Mouse (Mus musculus) stomach, postnatal 0 days (tissue): ENCODE data around the gene Fam81a.

Experiments used
- CTCF ChIP-seq: IDR thresholded peaks from 2 replicates; pipeline ENCODE4 v1.5.1; 2016; ENCODE audit warnings: antibody characterized with exemption, low read depth, mild to moderate bottlenecking, moderate library complexity
- EP300 ChIP-seq: optimal IDR thresholded peaks from 2 replicates; pipeline ENCODE3; 2016; ENCODE audit warnings: antibody characterized with exemption

DNA sequence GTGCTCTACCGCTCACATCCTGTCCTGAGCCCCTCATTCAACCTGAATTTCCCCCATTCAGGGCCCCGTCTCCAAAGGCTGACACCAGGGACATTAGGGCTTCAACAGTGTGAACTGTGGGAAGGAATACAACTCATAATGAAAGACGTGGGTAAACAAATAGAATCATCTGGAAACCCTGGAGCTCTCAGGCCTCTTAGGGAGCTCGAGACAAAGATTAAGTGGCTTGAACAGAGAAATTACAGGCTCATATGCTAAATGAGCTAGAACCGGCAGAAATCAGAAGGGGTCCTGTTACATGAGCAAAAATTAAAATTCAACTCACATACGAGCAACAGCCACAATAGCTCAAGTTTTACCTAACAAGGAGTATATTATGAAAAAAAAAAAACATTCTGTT, 32.5 kb upstream of the Fam81a start:
- TF ChIP-seq EP300 (no peak), CTCF (no peak)
